Mouse (Mus musculus): ENCODE data around the gene Zranb3.

DNA sequence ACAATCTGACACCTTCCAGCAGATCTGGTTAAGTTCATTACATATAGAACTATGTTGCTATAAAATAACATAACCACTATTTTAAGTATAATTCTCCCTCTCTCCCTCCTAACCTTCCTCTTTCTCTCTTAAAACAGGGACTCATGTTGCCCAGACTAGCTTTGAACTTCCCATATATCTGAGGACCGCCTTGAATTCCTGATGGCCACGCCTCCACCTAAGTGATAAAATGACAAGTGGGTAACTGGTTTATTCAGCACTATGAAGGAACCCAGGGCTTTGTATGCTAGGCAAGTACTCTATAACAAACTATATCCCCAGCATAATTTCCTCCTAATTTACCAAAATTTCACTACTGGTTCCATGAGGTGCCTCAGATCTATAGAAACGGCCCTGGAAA lies 139.5 kb downstream of the Zranb3 start:
- TF ChIP-seq CTCF (IDR thresholded peaks at IDR 0.05; ENCODE audit: low read depth, low read length) (no peak), POLR2A (IDR thresholded peaks at IDR 0.05; ENCODE audit: borderline replicate concordance, low read depth, low read length) (no peak)
